Mouse (Mus musculus) mouse embryonic stem cell (cell line): ENCODE results near the gene 9030025P20Rik.
"Not testable (repeated sequence)": the region's sequence is repeated elsewhere in the genome, so short reads cannot be mapped to it uniquely, and the experiment has no call there.

Experiments used
- in situ Hi-C, 2 experiments: fragments of 300-500 bp; cut with MboI; formaldehyde crosslinking; loops; 1 replicate in 1 of 2; 3 replicates in 1 of 2; pipeline ENCODE4 v1.14.3; 2019 to 2020; ENCODE audit warnings: low sequenced_read_pairs in 2 of 2, low pct_unique_long_range_greater_than_20kb in 1 of 2, mixed read lengths in 1 of 2; ENCODE audit not compliant: unreplicated experiment in 1 of 2

The 9030025P20Rik gene

GRCm38 (mm10) chr17:14968373-14968913, 9.8 kb upstream of the 9030025P20Rik start:
- in situ Hi-C loops, result not testable (repeated sequence)

GRCm38 (mm10) chr17:14977718-14978361, 428 bp upstream of the 9030025P20Rik start:
- in situ Hi-C loops, result not testable (repeated sequence)

DNA sequence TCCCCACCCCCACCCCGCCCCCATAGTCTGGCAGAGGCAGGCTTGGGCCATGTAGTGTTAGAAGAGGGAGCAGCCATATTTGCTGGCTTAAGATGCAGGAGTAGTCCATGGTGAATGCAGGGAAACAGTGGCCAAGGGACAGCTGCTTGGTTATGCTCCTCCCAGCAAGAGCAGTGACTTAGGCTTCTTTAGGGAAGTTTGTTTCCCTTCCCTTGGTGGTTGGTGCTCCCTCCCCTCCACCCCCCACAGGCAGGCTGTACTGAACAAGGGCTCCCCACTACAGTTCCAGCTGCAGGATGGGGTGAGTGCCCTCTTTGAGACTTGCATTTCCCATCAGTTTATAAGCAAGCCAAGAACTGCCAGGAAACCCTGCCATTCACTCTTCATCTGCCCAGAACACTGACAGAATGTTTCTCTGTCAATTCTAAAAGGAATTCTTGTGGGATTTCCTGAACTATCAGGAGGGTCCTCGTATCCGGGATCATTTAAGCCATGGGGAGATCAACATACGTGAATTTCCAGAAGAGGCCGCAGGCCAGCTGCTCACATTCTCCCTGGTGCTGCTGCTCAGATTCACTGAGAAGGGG, 11.9 kb downstream of the 9030025P20Rik start:
- in situ Hi-C loops, result not testable (repeated sequence)

DNA sequence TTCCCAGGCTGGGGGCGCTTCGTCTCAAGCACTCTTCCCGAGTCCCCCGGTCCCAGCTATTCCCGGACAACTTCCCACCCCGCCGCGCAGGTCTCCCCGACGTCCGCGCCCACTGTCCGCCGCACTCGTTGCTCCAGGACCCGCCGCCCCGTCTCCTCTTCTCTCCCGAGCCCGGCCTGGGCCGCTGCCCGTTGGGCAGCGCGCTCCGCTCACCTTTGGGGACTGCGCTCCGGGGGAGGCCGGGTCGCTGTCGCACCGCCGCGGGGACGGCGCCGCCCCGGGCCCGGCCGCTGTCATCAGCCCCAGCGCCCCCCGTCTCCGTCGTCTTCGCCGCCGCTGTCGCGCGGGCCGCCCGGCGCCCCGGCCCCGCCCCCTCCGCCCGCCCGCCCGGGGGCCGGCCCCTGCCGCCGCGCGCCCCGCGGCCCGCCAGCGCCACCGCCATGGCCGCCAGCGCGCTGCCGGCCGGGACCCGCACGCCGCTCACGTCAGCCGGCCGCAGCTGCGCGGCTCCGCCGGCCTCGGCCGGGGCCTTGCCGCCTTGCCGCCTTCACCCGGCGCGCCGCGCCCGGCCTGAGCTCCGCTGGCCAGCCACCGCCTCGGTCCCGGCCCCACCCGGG, 14.4 kb downstream of the 9030025P20Rik start:
- in situ Hi-C loops, result not testable (repeated sequence)

- in situ Hi-C loops, result not testable (repeated sequence)
Measured at GRCm38 (mm10) chr17:14993139-14993832, 15.0 kb downstream of the 9030025P20Rik start.

DNA sequence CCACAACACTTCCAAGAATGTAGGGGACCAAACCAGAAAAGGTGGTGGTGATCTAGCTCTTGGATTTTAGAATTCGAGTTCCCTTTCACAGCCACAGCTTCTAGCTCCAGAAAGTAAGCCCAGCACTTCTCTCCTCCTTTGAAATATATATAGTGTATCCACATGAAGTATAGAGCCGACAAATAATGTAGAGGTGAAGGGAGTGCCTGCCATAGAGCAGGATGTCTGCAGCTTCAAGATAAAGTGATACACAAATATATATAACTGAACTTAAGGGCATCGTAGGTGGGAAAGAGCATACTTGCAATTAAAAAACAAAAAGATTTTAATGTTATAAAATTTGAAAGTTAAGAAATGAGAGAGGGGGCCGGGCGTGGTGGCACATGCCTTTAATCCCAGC, 15.9 kb downstream of the 9030025P20Rik start:
- in situ Hi-C loops, result not testable (repeated sequence)

GRCm38 (mm10) chr17:15000047-15000446, 21.8 kb downstream of the 9030025P20Rik start:
- in situ Hi-C loops, result not testable (repeated sequence)

GRCm38 (mm10) chr17:15009088-15009487, 30.8 kb downstream of the 9030025P20Rik start:
- in situ Hi-C loops, result not testable (repeated sequence)

DNA sequence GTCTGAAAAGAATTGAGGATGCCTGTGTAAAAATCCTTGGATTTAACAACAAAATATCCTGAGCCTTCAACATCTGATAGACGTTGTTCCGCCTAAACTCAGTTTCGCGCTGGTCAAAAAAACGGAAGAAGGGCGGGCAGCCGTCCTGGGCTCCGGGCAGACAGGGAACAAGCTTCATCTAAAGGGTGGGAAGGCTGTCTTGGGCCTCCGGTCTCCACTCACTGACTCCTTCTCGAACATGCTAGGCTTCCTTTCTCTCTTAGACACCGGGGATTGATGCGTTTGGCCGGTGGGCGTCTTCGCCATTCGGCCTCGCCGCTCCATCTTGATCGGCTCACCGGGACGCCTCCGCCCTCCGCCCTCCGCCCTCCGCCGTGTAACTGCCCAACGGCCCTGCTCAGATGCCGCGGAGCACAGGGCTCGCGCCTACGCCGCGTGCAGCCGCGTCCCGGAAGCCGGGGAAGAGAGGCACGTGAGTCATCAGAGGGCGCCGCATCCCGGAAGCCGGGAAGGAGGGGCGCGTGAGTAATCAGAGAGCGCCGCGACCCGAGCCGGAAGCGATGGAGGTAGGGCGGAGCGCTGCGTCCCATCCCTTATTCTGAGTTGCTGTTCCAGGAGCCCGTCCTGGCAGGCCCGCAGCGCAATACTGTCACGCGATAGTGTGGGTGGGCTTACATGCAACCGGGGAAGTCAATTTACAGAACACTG, 31.6 kb downstream of the 9030025P20Rik start, which contains the start of gene Gm3435:
Gene Gm3435 (plus strand): TSS at position 471 of the 708 bp plus-strand sequence.
- in situ Hi-C loops, result not testable (repeated sequence)

GRCm38 (mm10) chr17:15021503-15022220, 43.4 kb downstream of the 9030025P20Rik start:
- in situ Hi-C loops, result not testable (repeated sequence)

GRCm38 (mm10) chr17:15023878-15024492, 45.7 kb downstream of the 9030025P20Rik start:
- in situ Hi-C loops, result not testable (repeated sequence)

DNA sequence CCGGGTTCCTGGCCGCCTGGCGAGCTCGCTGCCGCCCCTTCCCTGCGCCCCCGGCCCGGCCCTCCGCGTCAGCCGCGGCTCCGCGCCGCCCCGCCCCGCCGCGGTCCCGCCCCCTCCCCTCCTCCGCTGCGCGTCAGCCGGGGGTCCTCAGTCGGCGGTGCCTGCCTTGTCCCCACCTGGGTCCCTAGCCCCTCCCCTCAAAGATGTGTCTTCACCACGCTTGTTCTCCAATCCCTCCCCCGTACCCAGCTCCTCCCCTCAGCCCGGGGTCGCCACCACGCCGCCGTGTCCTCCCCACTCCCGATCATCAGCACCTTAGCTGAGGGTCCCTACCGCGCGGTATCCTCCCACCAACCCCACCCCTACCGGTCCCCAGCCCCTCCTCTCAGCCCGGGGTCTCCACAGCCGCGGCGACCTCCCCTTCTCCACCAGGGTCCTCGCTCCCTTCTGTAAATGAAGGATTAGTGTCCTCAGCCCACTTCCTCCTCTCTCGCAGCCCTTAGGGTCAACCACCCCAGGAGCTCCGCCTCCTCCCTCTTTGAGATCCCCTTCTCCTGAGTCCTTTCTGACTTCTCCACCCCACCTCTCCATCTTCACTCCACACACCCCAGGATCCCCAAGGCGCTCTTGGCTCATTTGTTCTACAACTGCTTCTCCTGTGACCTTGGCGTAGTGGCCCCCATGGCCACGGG, 46.4 kb downstream of the 9030025P20Rik start:
- in situ Hi-C loops, result not testable (repeated sequence)

DNA sequence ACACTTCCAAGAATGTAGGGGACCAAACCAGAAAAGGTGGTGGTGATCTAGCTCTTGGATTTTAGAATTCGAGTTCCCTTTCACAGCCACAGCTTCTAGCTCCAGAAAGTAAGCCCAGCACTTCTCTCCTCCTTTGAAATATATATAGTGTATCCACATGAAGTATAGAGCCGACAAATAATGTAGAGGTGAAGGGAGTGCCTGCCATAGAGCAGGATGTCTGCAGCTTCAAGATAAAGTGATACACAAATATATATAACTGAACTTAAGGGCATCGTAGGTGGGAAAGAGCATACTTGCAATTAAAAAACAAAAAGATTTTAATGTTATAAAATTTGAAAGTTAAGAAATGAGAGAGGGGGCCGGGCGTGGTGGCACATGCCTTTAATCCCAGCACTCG, 47.2 kb downstream of the 9030025P20Rik start:
- in situ Hi-C loops, result not testable (repeated sequence)

DNA sequence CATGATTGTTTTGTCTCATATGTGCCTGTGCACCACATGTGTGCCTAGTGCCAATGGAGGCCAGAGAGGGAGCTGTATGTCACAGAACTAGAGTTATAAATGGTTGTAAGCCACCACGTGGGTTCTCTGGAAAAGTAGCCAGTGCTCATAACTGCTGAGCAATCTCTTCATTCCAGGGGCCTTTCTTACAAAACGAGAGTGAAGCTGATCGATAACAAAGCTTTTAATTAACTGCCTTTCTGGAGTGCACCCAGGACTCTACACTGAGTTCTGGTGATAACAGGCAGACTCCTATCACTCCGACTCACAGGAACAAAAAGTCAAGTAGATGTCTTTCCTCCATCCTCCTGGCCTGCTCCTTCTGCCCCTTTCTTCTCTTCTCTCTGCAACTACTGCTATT, 53.1 kb downstream of the 9030025P20Rik start:
- in situ Hi-C loops, result not testable (repeated sequence)

DNA sequence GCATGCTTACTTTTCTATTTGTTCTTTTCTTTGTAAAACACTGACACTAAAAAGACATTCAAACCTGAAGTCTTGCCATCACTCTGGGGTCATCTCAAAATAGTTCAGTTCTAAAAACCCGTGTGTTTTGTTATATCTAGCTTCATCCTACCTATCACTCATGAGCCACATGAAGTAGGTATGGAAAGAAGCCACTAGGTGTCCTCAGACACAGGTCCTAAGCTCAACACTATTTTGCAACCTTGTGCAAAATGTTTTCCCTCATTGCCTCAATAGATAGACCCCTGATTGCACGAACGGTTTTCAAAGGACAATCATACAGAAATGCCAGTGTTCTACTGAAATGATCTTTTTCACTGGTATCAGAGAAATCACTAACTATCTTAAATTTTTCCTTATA, 62.2 kb downstream of the 9030025P20Rik start:
- in situ Hi-C loops, result not testable (repeated sequence)
